ENCODE assay signal across 9 mouse cellular contexts in genomic region chr8:21992184-21992583, GRCm38 (mm10). TPM values are rescaled to one million over a fixed set of nuclear protein-coding genes. Genes with fewer than 3 reads are reported as not detected.
DNase-seq lines count a peak whose midpoint lies in the region; ATAC-seq and TF ChIP-seq lines count a peak whose summit lies in the region.
"Had no signal": no experiment of that assay in that cellular context is flagged by ENCODE, and none has a peak within 500 bp of the region (broad histone marks: within the 10 kb centered on the region; RNA-seq: fewer than 3 reads in every experiment).

No protein-coding gene starts in this region.

- peak; percentile 70 for TF ChIP-seq CTCF in liver, embryonic 14.5 days (IDR thresholded peaks at IDR 0.05; ENCODE audit: low read depth)

- no peak overlapping the region for H3K27ac ChIP-seq in kidney, embryonic 16.5 days (ENCODE audit: low read length)
- no peak overlapping the region for H3K27ac ChIP-seq in liver, embryonic 14.5 days
- H3K27ac ChIP-seq: embryonic facial prominence, embryonic 15.5 days had no signal

- WGBS in kidney, embryonic 16.5 days = 23% methylated on average over 6 of the region's 6 CpGs
- WGBS in liver, embryonic 14.5 days (ENCODE audit: insufficient replicate concordance) = 32% methylated on average over 6 of the region's 6 CpGs

- H3K9me3 ChIP-seq in kidney, embryonic 16.5 days (ENCODE audit: low read length) = no peaks in the 10 kb centered on the region
- H3K9me3 ChIP-seq in liver, embryonic 14.5 days (ENCODE audit: control insufficient read depth, low read length) = no peaks in the 10 kb centered on the region
- H3K9me3 ChIP-seq: embryonic facial prominence, embryonic 15.5 days had no signal

- H3K27me3 ChIP-seq in kidney, embryonic 16.5 days (ENCODE audit: insufficient read depth, low read length) = no peaks in the 10 kb centered on the region
- no peaks in the 10 kb centered on the region for H3K27me3 ChIP-seq in liver, embryonic 14.5 days (ENCODE audit: control insufficient read depth, insufficient read depth, low read length)
- H3K27me3 ChIP-seq: embryonic facial prominence, embryonic 15.5 days had no signal

- no peak overlapping the region for H3K9ac ChIP-seq in kidney, embryonic 16.5 days (replicated peaks; ENCODE audit: low read length)
- no peak overlapping the region for H3K9ac ChIP-seq in liver, embryonic 14.5 days (replicated peaks)
- H3K9ac ChIP-seq: embryonic facial prominence, embryonic 15.5 days had no signal

- no peaks in the 10 kb centered on the region for H3K36me3 ChIP-seq in kidney, embryonic 16.5 days (ENCODE audit: insufficient read depth, low read length)
- peaks cover 2% of the 10 kb centered on the region; the same call in 1 of the 2 replicates for H3K36me3 ChIP-seq in liver, embryonic 14.5 days (replicated peaks; ENCODE audit: control insufficient read depth, insufficient read depth, low read depth)
- H3K36me3 ChIP-seq: embryonic facial prominence, embryonic 15.5 days had no signal

- no peaks in the 10 kb centered on the region for H3K4me1 ChIP-seq in kidney, embryonic 16.5 days (ENCODE audit: insufficient read depth, low read length)
- no peaks in the 10 kb centered on the region for H3K4me1 ChIP-seq in liver, embryonic 14.5 days (replicated peaks; ENCODE audit: control insufficient read depth in 2 of 2, insufficient read depth in 2 of 2, low read length in 1 of 2)
- H3K4me1 ChIP-seq: embryonic facial prominence, embryonic 15.5 days had no signal

- H3K4me2 ChIP-seq in kidney, embryonic 16.5 days (replicated peaks; ENCODE audit: low read depth, low read length) = no peak overlapping the region
- H3K4me2 ChIP-seq in liver, embryonic 14.5 days (ENCODE audit: low read depth) = no peak overlapping the region
- H3K4me2 ChIP-seq: embryonic facial prominence, embryonic 15.5 days had no signal

- ATAC-seq in kidney, embryonic 16.5 days (ENCODE audit: low FRiP score, low TSS enrichment) = peak; percentile 90
- ATAC-seq in liver, embryonic 14.5 days (ENCODE audit: insufficient read depth) = no peak

- H3K4me3 ChIP-seq in kidney, embryonic 16.5 days (ENCODE audit: low read length) = no peak overlapping the region
- no peak overlapping the region for H3K4me3 ChIP-seq in liver, embryonic 14.5 days (ENCODE audit: insufficient read depth in 1 of 2, low read depth in 2 of 2, low read length in 2 of 2)
- H3K4me3 ChIP-seq: embryonic facial prominence, embryonic 15.5 days had no signal

- DNase-seq in 3T3-L1 (ENCODE audit: low read depth, low spot score) (peak; percentile 55), ES-CJ7 (ENCODE audit: low read depth, low spot score) (peak; percentile 82)
- peak; percentile 45 for DNase-seq in cerebellum, adult 9-11 months
- DNase-seq in gastrocnemius, postnatal 25 days = peak; percentile 11
- DNase-seq in liver, embryonic 14.5 days (ENCODE audit: low read depth in 3 of 3, low spot score in 3 of 3) = peak in 1 of 3 experiments; percentile 1
- DNase-seq in retina, adult 2 months (ENCODE audit: low read depth, low spot score) = peak; percentile 37
- DNase-seq in testis, postnatal 10 days (ENCODE audit: low spot score) = no peak

- no peak for TF ChIP-seq EP300 in liver, embryonic 14.5 days (IDR thresholded peaks at IDR 0.05; ENCODE audit: low read depth)

RNA-seq across cellular contexts. Expression of gene Ccdc70, which starts 22.6 kb away (rescaled TPM):
- total RNA-seq in gastrocnemius, postnatal 25 days (2021) = not detected
- not detected in 2 replicates for polyA plus RNA-seq in kidney, embryonic 16.5 days (2015; fragmentation: Nextera tagmentation; extraction: Ambion mirVana)
- polyA plus RNA-seq in liver, embryonic 14.5 days (2012; rRNA removed) = not detected in 2 replicates
- not detected in 2 replicates for polyA plus RNA-seq in liver, embryonic 14.5 days (2014; fragmentation: Nextera tagmentation; extraction: Ambion mirVana)
- polyA plus RNA-seq: embryonic facial prominence, embryonic 15.5 days had no signal

RNA-seq across cellular contexts. Expression of gene Fam90a1a, which starts 33.7 kb away (rescaled TPM):
- total RNA-seq in gastrocnemius, postnatal 25 days (2021) = not detected
- polyA plus RNA-seq in kidney, embryonic 16.5 days (2015; fragmentation: Nextera tagmentation; extraction: Ambion mirVana) = not detected in 2 replicates
- not detected in 2 replicates for polyA plus RNA-seq in liver, embryonic 14.5 days (2012; rRNA removed)
- polyA plus RNA-seq in liver, embryonic 14.5 days (2014; fragmentation: Nextera tagmentation; extraction: Ambion mirVana) = not detected in 2 replicates
- polyA plus RNA-seq: embryonic facial prominence, embryonic 15.5 days had no signal

RNA-seq across cellular contexts. Expression of gene Defb13, which starts 45.6 kb away (rescaled TPM):
- total RNA-seq in gastrocnemius, postnatal 25 days (2021) = not detected
- polyA plus RNA-seq in kidney, embryonic 16.5 days (2015; fragmentation: Nextera tagmentation; extraction: Ambion mirVana) = not detected in 2 replicates
- not detected in 2 replicates for polyA plus RNA-seq in liver, embryonic 14.5 days (2012; rRNA removed)
- not detected in 2 replicates for polyA plus RNA-seq in liver, embryonic 14.5 days (2014; fragmentation: Nextera tagmentation; extraction: Ambion mirVana)
- polyA plus RNA-seq: embryonic facial prominence, embryonic 15.5 days had no signal

RNA-seq across cellular contexts. Expression of gene Defb35, which starts 54.0 kb away (rescaled TPM):
- total RNA-seq in gastrocnemius, postnatal 25 days (2021) = not detected
- not detected in 2 replicates for polyA plus RNA-seq in kidney, embryonic 16.5 days (2015; fragmentation: Nextera tagmentation; extraction: Ambion mirVana)
- not detected in 2 replicates for polyA plus RNA-seq in liver, embryonic 14.5 days (2012; rRNA removed)
- polyA plus RNA-seq in liver, embryonic 14.5 days (2014; fragmentation: Nextera tagmentation; extraction: Ambion mirVana) = not detected in 2 replicates
- polyA plus RNA-seq: embryonic facial prominence, embryonic 15.5 days had no signal

RNA-seq across cellular contexts. Expression of gene Defb15, which starts 59.7 kb away (rescaled TPM):
- total RNA-seq in gastrocnemius, postnatal 25 days (2021) = not detected
- not detected in 2 replicates for polyA plus RNA-seq in kidney, embryonic 16.5 days (2015; fragmentation: Nextera tagmentation; extraction: Ambion mirVana)
- not detected in 2 replicates for polyA plus RNA-seq in liver, embryonic 14.5 days (2012; rRNA removed)
- not detected in 2 replicates for polyA plus RNA-seq in liver, embryonic 14.5 days (2014; fragmentation: Nextera tagmentation; extraction: Ambion mirVana)
- polyA plus RNA-seq: embryonic facial prominence, embryonic 15.5 days had no signal
